In the genomic region with DNA sequence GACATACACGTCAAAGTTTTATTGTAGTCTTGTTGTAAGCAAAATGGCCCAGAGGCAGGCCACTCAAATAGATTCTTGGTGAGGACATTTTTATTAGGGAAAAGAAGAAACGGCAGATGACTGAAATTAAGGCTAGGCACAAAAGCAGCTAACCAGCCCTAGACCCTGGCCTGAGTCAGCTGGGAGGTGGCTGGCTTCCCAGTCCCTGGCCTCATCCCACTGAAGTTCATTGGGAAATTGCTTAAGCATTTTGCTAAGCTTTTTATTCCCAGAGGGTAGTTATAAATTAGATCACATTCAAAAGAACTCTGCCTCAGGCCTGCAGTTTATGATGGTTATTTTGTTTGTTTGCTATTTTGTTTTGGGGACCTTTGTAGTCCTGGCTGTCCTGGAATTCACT, we compare ENCODE assay signal across 20 mouse cellular contexts. TPM values are rescaled to one million over a fixed set of nuclear protein-coding genes. Genes with fewer than 3 reads are reported as not detected.
DNase-seq lines count a peak whose midpoint lies in the region; ATAC-seq lines count a peak whose summit lies in the region.
"Had no signal": no experiment of that assay in that cellular context is flagged by ENCODE, and none has a peak within 500 bp of the region (broad histone marks: within the 10 kb centered on the region; RNA-seq: fewer than 3 reads in every experiment).

No protein-coding gene starts in this region.

- no peaks in the 10 kb centered on the region for H3K27me3 ChIP-seq in kidney, embryonic 14.5 days (ENCODE audit: control insufficient read depth, insufficient read depth, low read length)
- H3K27me3 ChIP-seq: embryonic facial prominence, embryonic 13.5 days; intestine, embryonic 15.5 days; limb, embryonic 12.5 days had no signal

- no peak overlapping the region for H3K27ac ChIP-seq in kidney, embryonic 14.5 days (ENCODE audit: low read depth, low read length)
- H3K27ac ChIP-seq: embryonic facial prominence, embryonic 13.5 days; hindbrain, embryonic 10.5 days; intestine, embryonic 15.5 days; limb, embryonic 12.5 days had no signal

- DNase-seq in adrenal gland, postnatal 10 days = peak; percentile 73
- no peak for DNase-seq in adrenal gland, adult 18-20 months (ENCODE audit: low spot score in 2 of 2)
- DNase-seq in kidney, postnatal 4 days = peak; percentile 70 to 74
- peak; percentile 54 to 68 for DNase-seq in gastrocnemius, adult 8-10 months (ENCODE audit: low spot score in 2 of 2)
- DNase-seq in heart, postnatal 36 days = peak; percentile 63 to 65
- no peak for DNase-seq in cerebellum, adult 9-11 months
- no peak for DNase-seq in embryo, embryonic 9.5 days (ENCODE audit: extremely low spot score)
- DNase-seq: cerebellum, adult 11 months; liver, postnatal 0 days; lung, postnatal 4 days; midbrain, embryonic 14.5 days; retina, postnatal 1 day had no signal

- intact Hi-C loops in heart, postnatal 36 days (cut with DNase I) = no loop called here

- H3K4me3 ChIP-seq in kidney, embryonic 14.5 days (ENCODE audit: low read length) = no peak overlapping the region
- H3K4me3 ChIP-seq: embryonic facial prominence, embryonic 13.5 days; hindbrain, embryonic 10.5 days; intestine, embryonic 15.5 days; limb, embryonic 12.5 days had no signal

- H3K9me3 ChIP-seq in kidney, embryonic 14.5 days (ENCODE audit: control insufficient read depth, low read length) = no peaks in the 10 kb centered on the region
- H3K9me3 ChIP-seq: embryonic facial prominence, embryonic 13.5 days; hindbrain, embryonic 10.5 days; intestine, embryonic 15.5 days; limb, embryonic 12.5 days had no signal

- H3K4me1 ChIP-seq in kidney, embryonic 14.5 days (ENCODE audit: control insufficient read depth, insufficient read depth, low read length) = no peaks in the 10 kb centered on the region
- H3K4me1 ChIP-seq: embryonic facial prominence, embryonic 13.5 days; intestine, embryonic 15.5 days; limb, embryonic 12.5 days had no signal

- no peak overlapping the region for H3K9ac ChIP-seq in kidney, embryonic 14.5 days (ENCODE audit: low read depth, low read length)
- H3K9ac ChIP-seq: embryonic facial prominence, embryonic 13.5 days; intestine, embryonic 15.5 days; limb, embryonic 12.5 days; liver, postnatal 0 days had no signal

- WGBS in kidney, embryonic 14.5 days = 71% methylated on average over 2 of the region's 2 CpGs

- H3K36me3 ChIP-seq in kidney, embryonic 14.5 days (ENCODE audit: control insufficient read depth, insufficient read depth, low read length) = no peaks in the 10 kb centered on the region
- H3K36me3 ChIP-seq: embryonic facial prominence, embryonic 13.5 days; hindbrain, embryonic 10.5 days; intestine, embryonic 15.5 days; limb, embryonic 12.5 days had no signal

- H3K4me2 ChIP-seq in kidney, embryonic 14.5 days (replicated peaks; ENCODE audit: low read depth, low read length) = no peak overlapping the region
- H3K4me2 ChIP-seq: embryonic facial prominence, embryonic 13.5 days; intestine, embryonic 15.5 days; limb, embryonic 12.5 days had no signal

- ATAC-seq in kidney, embryonic 14.5 days (ENCODE audit: low FRiP score, low TSS enrichment) = no peak
- ATAC-seq: liver, postnatal 0 days had no signal

RNA-seq across cellular contexts. Expression of gene 4933411K16Rik, which starts 3.8 kb away (rescaled TPM):
- total RNA-seq in adrenal gland, postnatal 10 days (2021) = 1 to 10 TPM in 1 of 2 experiments, under 1 TPM in 1; 0.75 to 1.3 TPM
- under 1 TPM; 0.35 to 0.36 TPM for total RNA-seq in adrenal gland, adult 18-20 months (2021)
- polyA plus RNA-seq in kidney, embryonic 14.5 days (2014; fragmentation: Nextera tagmentation; extraction: Ambion mirVana) = 0.33 and 0.61 TPM in 2 replicates
- under 1 TPM in 3 of 4 experiments, not detected in 1; 0.21 to 0.53 (median 0.36) TPM for total RNA-seq in gastrocnemius, adult 8-10 months (2022)
- not detected for total RNA-seq in heart, postnatal 36 days (2021)
- polyA plus RNA-seq: embryonic facial prominence, embryonic 13.5 days; hindbrain, embryonic 10.5 days; intestine, embryonic 15.5 days; limb, embryonic 12.5 days; midbrain, embryonic 14.5 days; neural tube, embryonic 11.5 days had no signal

RNA-seq across cellular contexts. Expression of gene Hoga1, which starts 10.5 kb away (rescaled TPM):
- 10 to 100 TPM; 24.6 to 39.9 TPM for total RNA-seq in adrenal gland, postnatal 10 days (2021)
- 1 to 10 TPM; 4.2 to 6.5 TPM for total RNA-seq in adrenal gland, adult 18-20 months (2021)
- polyA plus RNA-seq in kidney, embryonic 14.5 days (2014; fragmentation: Nextera tagmentation; extraction: Ambion mirVana) = 7.2 and 9.8 TPM in 2 replicates
- 1 to 10 TPM; 3.0 to 4.8 (median 3.7) TPM for total RNA-seq in gastrocnemius, adult 8-10 months (2022)
- 1 to 10 TPM; 1.4 to 1.7 TPM for total RNA-seq in heart, postnatal 36 days (2021)

RNA-seq across cellular contexts. Expression of gene Ankrd2, which starts 20.1 kb away (rescaled TPM):
- 1 to 10 TPM; 2.2 to 5.9 TPM for total RNA-seq in adrenal gland, postnatal 10 days (2021)
- under 1 TPM; 0.64 to 0.76 TPM for total RNA-seq in adrenal gland, adult 18-20 months (2021)
- not detected in 2 replicates for polyA plus RNA-seq in kidney, embryonic 14.5 days (2014; fragmentation: Nextera tagmentation; extraction: Ambion mirVana)
- 100 to 1,000 TPM; 131 to 242 (median 170) TPM for total RNA-seq in gastrocnemius, adult 8-10 months (2022)
- total RNA-seq in heart, postnatal 36 days (2021) = under 1 TPM; 0.24 to 0.36 TPM
- total RNA-seq: layer of hippocampus, postnatal 25 days had no signal
- polyA plus RNA-seq: forebrain, embryonic 11.5 days; hindbrain, embryonic 10.5 days had no signal

RNA-seq across cellular contexts. Expression of gene Morn4, which starts 30.3 kb away (rescaled TPM):
- 1 to 10 TPM; 6.5 to 9.7 TPM for total RNA-seq in adrenal gland, postnatal 10 days (2021)
- total RNA-seq in adrenal gland, adult 18-20 months (2021) = 1 to 10 TPM; 8.9 to 9.5 TPM
- polyA plus RNA-seq in kidney, embryonic 14.5 days (2014; fragmentation: Nextera tagmentation; extraction: Ambion mirVana) = 27.8 and 33.6 TPM in 2 replicates
- 1 to 10 TPM; 3.3 to 7.6 (median 5.3) TPM for total RNA-seq in gastrocnemius, adult 8-10 months (2022)
- total RNA-seq in heart, postnatal 36 days (2021) = 1 to 10 TPM; 2.5 to 2.9 TPM

RNA-seq across cellular contexts. Expression of gene Pi4k2a, which starts 34.4 kb away (rescaled TPM):
- 10 to 100 TPM; 37.0 to 41.3 TPM for total RNA-seq in adrenal gland, postnatal 10 days (2021)
- total RNA-seq in adrenal gland, adult 18-20 months (2021) = 10 to 100 TPM; 70.0 to 95.0 TPM
- polyA plus RNA-seq in kidney, embryonic 14.5 days (2014; fragmentation: Nextera tagmentation; extraction: Ambion mirVana) = 26.0 and 37.8 TPM in 2 replicates
- 10 to 100 TPM; 13.5 to 16.1 (median 14.7) TPM for total RNA-seq in gastrocnemius, adult 8-10 months (2022)
- 10 to 100 TPM; 19.6 to 25.4 TPM for total RNA-seq in heart, postnatal 36 days (2021)

Comparison
In these comparisons a context has a peak if more than half of its experiments do, and no peak if none do; other contexts are left out.
1. DNase-seq: peak in adrenal gland, postnatal 10 days (single experiment), kidney, postnatal 4 days (2 of 2), gastrocnemius, adult 8-10 months (2 of 2) and heart, postnatal 36 days (2 of 2); none in adrenal gland, adult 18-20 months (0 of 2), cerebellum, adult 9-11 months (single experiment) and embryo, embryonic 9.5 days (single experiment).
2. RNA of gene Ankrd2, which starts 20.1 kb away (total RNA-seq): 131 to 242 TPM in gastrocnemius, adult 8-10 months; 2.2 to 5.9 TPM in adrenal gland, postnatal 10 days, 0.64 to 0.76 TPM in adrenal gland, adult 18-20 months and 0.24 to 0.36 TPM in heart, postnatal 36 days; every median in the first group is over 10 times any median in the second.